Mouse (Mus musculus) kidney, postnatal 36 days (tissue): Measurements from ENCODE around the gene Rasl10a.

ENCODE experiments used
- DNase-seq, 2 experiments: peaks; one replicate each; pipeline ENCODE4 v3.0.0; 2021 to 2022; ENCODE audit warnings: mixed read lengths in 2 of 2

The Rasl10a gene

DNA sequence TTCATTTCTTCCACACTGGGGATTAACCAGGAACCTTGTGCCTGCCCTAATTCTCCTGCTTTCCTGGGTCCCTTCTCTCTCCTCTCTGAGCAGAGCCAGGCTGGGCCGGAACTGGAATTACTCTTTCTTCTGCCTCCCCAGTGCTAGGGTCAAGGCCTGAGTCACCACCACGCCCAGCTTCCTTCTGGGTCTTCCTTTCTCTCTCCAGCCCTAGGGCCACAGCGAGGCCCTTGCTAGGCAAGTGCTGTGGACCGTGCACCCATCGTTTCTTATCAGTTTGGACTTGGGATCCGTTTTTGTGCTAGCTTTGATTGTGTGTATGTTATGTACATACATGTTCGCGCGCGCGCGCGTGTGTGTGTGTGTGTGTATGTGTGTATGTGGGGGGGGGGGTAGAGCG is 3.8 kb upstream of the Rasl10a start:
- no peak for DNase-seq

DNA sequence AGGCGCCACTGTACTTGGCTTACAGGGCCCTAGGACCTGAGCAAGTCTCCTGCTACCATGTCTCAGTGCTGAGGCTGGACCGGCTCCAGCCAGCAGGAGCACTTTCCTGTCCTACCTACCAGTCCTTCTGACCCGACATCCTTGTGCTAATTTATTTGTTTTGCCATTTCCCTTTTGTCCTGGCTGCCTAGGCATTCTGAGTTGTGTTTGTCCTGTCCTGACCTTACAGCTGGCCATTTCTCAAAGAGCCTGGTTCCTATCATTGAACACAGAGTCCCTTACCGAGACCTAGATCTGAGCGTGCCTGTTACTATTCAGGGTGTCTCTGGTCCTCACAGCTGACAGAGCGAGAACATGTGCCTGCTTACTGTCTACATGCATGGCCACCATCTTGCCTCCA is 3.1 kb upstream of the Rasl10a start:
- peak; percentile 41 to 67 for DNase-seq

DNA sequence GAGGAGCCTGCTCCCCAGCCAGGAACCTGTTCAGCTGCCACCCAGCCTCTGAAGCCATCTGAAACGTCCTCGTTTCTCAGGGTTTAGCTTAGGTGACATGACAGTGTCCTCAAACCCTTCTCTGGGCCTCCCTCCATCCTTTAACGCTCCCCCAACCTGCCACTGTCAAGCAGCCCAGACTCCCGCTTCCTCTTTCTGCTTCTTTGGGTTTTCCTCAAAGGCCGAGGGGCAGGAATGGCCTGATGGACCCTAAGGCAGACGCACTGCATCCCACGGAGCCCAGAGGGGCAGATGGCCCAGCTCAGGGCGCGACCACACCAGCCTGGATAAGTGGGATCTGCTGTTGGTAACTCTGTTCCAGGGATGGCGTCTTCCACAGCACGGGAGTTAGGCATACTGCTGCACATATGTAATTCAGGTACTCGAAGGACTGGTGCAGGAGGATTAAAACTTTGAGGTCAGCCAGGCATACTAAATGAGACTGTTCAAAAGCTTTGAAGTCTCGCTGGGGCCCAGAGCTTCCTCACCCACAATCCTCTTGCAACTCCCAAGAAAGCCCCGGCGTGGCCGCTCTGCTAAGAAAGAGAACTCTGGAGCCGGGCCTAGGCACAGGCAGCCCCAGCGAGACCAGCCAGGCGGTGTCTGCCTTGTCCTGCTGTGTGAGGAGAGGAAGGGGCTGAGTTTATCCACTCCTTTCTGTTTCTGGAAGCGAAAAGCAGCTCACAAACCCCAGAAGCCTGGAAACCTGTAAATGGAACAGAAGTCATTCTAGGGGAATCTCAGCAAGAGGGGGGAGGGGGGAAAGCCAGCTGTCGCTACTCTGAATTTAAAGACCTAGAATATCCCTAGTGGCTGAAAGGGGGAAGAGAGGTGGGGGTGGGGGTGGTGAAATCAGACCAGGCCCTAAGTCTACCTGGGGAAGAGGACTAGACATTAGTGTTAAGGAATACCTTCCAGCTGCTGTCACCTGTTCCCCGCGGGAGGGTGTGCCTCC is 1.7 kb upstream of the Rasl10a start:
- no peak for DNase-seq

DNA sequence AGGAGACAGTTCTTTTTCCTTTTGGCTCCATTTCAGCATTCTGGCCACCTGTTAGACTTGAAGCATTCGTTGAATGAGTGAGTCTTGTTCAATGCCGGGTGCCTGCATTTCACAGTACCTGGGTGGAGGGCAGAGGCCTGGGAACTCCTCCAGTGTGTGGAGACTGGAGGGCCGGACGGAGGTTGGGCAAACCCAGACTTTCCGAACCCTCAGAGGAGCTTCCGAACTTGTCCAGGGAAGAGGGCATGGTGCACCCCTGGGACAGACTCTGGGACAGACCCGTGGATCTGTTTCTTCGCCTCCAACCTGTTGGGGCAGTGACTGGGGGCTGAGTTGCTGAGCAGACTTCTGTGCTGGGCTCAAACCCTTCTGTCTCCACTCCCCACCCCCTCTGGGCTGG is 864 bp upstream of the Rasl10a start:
- DNase-seq: no peak

DNA sequence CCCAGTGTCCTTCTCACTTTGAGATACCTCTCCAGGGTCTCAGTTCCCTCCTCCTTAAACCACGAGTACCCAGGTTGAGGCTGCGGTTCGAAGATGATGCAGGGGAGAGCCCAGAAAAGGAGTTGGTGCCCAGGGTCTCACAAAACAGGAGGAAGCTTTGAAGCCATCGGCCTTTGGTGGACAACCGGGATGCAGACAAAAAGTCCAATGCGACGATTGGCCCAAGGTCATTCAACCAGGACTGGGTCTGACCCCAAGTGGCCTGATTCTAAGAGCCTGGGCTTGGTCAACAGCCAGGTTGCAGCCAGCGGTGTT is 430 bp upstream of the Rasl10a start:
- DNase-seq: no peak

DNA sequence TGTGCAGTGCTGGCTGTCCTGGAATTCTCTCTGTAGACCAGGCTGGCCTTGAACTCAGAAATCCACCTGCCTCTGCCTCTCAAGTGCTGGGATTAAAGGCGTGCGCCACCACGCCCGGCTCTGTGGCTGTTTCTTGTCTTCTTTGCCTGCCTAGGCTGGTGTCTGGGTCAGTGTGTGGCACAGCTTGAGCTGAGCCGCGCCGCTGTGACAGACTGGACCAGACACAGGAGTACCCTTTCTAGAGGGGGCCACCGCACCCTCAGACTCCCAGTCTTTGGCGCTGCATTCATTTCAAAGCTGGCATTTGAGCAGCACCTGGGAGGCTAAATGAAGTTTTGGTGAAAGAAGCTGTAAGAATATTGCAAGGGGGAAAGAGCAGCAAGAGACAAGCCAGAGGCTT is 855 bp downstream of the Rasl10a start:
- DNase-seq: peak in 1 of 2 experiments; percentile 23

DNA sequence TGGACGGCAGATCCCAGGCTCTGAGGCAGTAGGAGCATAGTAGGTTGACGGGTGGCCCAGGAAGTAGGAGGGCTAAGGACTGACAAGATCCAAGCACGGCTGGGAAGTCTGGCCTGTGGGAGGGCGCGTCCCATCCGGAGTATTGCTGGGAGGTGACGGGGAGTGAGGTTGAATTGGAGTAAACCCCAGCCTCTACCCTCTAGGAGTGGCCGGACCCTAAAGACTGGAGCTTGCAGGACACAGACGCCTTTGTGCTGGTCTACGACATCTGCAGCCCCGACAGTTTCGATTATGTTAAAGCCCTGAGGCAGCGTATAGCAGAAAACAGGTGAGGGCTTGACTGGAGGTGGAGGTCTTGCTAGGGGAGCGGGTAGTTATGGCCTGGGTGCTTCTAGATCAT is 1.3 kb downstream of the Rasl10a start:
- peak in 1 of 2 experiments; percentile 19 for DNase-seq

DNA sequence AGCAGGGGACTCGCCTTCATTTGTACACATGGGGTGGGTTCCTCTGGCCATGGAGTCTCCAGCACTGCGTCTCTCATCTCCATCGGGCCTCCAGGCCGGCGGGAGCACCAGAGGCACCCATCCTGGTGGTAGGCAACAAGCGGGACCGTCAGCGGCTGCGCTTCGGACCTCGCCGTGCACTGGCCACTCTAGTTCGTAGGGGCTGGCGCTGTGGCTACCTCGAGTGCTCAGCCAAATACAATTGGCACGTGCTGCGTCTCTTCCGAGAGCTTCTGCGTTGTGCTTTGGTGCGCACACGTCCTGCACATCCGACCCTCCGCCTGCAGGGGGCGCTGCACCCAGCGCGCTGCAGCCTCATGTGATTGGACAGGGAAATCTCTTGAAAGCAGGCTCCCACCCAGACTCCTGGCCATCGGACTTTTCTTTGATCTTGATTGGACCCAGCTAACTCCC is 1.8 kb downstream of the Rasl10a start:
- peak in 1 of 2 experiments; percentile 59 for DNase-seq

DNA sequence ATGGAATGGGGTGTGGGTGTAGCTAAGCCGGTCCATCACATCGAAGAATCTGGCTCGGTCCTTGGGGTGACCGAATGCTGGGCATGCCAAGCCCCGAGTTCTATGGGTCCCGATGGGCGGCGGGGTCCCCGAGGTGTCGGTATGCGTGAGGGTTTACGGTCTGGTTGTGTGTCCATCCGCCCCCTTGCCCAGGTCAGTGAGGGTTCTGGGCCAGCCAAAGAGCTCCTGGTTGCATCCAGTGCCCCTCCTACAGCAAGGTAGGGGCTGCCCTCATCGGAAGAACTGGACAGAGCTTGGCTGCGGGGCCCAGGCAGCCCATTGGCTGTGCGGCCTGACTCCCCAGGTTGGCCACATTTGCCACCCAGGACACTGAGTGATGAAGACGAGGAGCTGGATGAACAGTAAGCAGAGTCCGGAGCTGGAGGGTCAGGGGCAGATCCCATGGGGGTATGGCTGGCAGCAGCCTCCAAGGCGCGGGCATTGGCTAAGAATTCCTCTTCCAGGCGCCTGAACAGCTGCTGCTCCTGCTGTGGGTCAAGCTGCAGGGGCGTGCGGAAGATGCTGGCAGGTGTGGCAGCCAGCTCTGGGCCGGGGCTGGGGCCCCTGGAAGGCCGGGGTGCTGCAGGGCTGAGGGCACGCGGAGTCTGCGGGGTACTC is 3.0 kb downstream of the Rasl10a start:
- no peak for DNase-seq

DNA sequence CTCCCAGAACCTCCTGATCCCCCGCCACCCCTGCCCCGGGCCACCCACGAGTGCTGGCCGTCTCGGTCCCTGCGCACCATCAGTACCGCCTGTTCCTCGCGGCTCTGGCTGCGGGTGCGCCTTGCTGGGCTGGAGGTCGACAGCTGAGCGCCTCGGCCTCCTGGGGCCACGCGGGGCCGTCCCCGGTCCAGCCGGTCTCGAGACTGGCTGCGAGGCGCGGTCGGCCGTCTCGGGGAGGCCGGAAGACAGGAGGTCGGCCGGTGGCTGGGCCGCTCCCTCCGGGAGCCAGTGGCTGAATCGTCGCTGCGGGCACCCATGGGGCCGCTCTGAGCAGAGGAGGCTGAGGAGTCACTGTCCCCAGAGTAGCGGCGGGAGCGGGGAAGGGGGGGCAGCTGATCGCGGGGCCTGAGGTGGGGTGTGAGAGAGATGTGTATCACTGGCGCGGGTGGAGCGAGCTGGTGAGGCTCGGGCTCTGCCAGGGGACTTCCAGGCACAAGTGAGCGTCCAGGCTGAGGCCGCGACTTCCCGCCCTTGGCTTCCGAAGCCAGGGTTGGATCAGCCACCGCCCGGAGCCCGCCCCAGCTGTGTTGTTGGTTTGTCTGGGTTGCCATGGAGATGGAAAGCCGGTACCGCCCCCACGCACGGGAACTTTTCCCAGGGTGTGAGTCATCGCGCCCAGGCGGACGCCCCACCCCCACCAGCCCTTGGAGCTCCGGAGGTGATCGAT is 3.6 kb downstream of the Rasl10a start:
- DNase-seq: peak; percentile 95

DNA sequence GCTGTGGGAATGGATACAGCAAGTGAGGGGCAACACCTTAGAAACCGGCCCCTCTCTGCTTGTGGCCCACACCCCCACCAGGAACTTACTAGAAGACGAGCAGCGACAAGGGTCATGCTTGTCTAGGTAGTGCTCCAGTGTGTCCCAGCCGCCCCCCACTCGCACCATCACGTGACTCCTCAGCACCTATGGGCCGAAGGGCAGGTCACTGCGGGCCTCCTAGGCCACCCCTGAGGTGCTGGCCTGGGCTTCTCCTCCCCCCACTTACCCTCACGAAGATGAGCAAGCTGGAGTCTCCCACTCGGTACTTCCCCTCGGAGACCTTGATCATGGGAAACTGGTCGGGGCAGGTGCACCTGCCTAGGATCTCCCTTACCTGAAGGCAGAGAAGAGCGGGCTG is 4.4 kb downstream of the Rasl10a start:
- DNase-seq: no peak

DNA sequence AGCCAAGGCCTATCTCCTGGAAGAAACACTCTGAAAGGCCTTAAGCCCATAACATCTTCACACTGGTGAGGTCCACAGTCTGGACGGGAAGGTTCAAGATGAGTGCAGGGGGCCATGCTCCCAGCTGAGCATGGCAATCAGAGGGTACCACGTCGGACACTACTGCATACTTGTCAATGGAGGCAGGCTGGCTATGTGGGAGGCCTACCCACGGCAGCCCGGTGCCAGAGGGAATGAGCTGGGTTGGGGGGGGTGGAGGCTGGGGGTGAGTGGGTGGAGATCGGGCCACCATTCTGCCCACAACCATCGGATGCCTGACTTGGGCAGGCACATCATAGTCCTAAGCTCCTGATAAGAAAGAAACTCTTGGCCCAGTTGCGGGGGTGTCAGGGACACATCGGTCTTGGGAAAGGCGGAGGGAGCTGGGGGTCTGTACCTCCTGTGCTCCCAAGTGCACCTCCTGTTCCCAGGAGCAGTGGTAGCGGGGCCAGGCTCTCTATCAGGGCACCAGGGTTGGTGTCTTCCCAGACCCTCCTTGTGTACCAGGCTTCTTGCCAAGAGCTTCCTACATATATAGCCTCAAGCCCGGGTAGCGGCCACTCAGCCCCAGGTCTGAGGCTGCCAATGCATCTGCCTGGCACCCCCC is 5.1 kb downstream of the Rasl10a start:
- DNase-seq: no peak

DNA sequence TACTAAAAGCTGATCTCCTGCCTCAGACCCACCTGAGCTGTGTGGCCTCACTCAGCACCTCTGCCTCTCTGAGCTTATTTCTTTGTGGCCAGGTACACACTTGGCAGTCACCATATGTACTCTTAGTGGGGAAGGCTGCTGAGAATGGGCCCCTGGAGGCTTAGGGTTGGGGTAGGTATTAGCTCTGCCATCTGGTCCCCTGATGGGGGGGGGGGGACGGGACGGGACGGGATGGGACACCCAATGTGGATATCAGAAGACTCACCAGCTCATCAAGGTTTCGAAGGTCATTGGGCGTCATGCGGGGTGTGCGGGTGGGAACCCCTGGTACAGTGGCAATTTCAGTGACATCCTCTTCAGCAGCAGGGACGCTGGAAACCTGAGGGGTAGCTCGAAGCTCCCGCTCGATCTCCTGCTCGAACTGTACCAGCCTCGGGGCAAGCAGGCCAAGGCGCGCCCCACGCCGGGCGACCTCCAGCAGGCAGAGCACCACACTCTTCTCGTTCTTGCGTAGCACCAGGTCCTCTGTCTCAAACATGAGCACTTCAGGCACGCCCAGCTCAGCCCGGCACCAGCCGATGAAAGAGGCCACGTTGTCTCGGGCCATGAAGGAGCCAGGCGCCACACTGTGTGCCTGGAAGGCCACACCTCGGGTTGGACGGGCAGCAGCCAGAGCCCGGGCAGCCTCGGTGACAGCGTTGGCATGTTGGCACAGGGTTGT is 5.8 kb downstream of the Rasl10a start:
- no peak for DNase-seq

DNA sequence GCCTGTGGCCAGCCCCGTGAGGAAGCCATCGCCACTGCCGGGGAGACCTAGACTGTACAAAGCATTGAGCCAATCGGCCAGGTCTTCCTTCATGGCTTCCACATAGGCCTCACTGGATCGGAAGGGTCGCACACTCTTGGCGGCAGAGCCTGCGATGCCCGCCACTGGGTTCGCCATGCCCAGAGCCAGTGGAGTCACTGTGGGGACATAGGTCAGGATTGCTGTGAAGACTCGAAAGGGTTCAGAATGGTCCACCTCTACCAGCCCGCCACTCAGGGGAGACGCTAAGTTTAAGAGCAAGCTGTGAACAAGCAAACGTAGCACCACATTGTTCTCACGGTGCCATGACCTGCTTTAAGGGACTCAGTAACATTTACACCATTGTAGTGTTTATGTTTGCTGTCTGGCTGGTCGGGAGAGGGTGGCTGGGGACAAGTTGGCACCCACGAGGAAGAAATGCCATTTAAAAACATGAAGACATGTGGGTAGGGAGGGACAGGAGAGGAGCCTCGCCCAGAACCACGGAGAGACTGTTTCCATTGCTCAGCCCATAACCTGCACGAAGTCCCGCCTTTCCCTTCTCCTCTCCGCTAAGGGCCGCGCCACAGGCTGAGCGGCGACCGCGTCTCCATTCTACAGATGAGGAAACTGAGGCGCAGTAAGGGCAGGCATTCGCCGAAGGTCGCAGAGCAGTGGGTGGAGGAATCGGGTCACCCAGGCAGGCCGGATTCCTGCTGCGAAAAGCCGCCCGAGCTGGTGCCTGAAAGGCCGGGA is 6.5 kb downstream of the Rasl10a start:
- peak in 1 of 2 experiments; percentile 20 for DNase-seq

DNA sequence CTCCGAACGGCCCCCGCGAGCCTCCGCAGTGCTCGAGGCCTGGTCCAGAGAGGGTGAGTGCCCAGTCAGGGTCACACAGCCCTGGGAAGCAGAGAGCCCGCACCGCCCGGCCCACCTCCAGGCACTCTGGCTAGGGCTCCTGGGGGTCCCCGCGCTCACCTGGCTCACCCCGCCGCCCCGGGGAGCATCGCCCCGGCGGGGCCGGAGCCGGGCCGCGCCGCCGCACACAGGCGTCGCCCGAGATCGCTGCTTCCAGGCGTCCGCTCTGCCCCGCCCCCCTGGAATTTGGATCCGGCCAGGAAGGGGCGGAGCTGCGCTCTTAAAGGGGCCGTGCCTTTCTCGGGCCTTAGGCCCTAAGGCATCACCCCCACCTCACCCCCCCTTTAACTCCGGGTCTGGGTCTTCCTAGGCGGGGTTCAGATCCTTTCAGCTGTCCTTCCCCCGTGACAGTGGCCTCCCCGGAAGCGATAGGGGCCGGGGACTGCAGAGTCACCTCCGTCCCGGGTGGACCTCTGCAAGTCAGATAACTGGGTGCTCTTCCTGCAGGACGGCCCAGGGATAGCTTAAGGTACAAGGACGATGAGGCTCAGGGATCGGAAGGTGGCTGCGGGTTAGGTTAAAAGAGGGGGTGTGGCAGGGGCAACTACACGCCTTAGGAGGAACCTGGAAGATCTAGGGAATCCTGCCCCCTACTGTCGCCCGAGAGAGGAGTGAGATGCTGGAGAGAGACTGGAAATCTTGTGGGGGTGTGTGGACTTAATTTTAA is 7.3 kb downstream of the Rasl10a start, which contains the start of gene Gas2l1:
Gene Gas2l1 (minus strand): TSS at position 272 of the 766 bp plus-strand sequence.
- peak; percentile 92 to 97 for DNase-seq

DNA sequence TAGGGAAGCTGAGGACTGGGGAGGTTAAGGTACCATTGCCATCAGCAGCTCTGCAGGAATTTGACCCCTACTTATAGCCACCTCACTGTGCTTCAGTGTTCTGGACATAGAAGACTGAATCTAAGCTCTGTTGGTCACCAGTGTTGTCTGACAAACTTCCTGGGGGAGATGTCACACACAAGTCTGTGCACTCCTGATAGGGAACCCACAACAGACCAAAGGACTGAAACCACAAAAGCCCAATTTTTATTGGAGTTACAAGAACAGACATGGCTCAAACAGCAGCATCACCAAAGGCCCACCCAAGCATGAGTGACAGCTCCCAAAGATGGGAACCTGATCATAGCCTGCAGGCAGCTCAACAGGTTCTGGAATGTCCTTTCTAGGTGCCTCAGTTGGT is 9.1 kb downstream of the Rasl10a start:
- DNase-seq: no peak

DNA sequence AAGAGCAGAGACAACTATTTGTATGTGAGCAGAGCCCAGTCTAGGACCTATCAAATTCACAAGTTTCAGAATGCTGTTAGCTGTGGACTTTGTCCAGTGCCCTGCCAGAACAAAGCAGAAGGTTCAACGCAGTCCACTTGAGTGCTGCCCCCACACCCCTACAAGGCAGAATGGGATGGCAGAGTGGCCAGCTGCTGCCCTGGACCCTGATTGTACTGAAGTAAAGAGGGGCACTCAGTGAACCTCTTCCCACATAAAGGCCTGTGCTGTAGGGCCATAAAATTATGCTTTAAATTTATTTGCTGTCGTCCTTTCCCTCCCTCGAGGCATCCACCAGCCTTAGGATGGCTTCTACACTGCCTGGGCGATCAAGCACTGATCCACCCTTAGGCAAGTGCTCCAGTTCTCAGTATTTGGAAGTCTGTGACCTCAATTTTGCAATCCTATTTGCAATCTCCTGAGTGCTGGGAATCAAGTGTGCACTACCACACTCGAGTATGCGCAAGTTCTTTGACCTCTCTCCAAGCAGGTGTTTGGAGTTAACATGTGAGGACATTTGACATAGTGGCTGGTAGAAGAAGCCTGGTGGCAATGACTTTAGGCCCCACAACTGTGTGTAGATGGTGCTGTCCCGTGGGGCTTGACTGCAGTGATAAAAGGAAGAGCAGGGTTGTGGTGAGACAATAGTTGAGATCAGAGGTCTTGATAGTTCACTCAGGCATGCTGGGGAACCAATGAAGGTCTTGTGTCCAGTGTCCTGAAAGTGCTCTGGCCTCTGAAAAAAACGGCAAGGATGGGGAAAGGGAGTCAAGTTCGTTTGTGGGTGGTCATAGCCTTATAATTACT is 10.4 kb downstream of the Rasl10a start:
- no peak for DNase-seq

DNA sequence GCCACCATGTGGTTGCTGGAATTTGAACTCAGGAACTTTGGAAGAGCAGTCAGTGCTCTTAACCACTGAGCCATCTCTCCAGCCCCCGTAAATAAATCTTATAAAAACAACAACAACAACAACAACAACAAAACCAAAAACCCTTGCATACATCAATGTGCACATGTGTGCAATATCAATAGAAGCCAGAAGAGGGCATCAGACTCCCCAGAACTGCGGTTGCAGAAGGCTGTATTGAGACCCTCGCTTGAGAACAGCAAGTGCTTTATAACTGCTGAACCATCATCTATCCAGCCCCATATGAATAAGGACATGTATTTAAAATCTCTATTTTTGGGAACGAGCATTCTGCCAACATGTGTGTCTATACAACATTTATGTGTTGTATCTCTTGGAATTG is 17.0 kb downstream of the Rasl10a start:
- DNase-seq: peak in 1 of 2 experiments; percentile 47

DNA sequence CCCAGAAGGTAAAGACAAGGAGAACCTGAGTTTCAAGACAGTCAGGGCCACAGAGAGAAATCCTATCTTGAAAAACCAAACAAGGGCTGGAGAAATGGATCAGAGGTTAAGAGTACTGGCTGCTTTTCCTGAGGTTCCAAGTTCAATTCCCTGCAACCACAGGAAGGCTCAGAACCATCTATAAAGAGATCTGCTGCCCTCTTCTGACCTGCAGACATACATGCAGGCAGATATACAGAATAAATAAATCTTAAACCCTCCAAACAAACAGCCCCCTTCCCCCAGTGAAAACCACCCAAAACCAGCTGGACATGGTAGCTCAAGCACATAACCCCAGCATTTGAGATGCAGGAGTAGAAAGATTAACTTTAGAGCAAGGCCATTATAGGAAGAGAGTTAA is 17.8 kb downstream of the Rasl10a start:
- DNase-seq: no peak
